Mouse (Mus musculus): Measurements from ENCODE around the gene Cox7a2l. TPM values are rescaled to one million over a fixed set of nuclear protein-coding genes. Genes with fewer than 3 reads are reported as not detected.

Gene Cox7a2l
- total and polyA plus RNA-seq, 3 experiments = 206 TPM; not detected in 1

GRCm38 (mm10) chr17:83465969-83466368 lies 51.2 kb downstream of the Cox7a2l start:
- Histone ChIP-seq H3K4me3 (ENCODE audit: control insufficient read depth in 1 of 2, insufficient read depth in 1 of 2, low read depth in 2 of 2, low read length in 2 of 2) (no peak overlapping the region), H3K9ac (ENCODE audit: control insufficient read depth, low read depth, low read length, poor library complexity, severe bottlenecking) (no peak overlapping the region), H3K36me3 (ENCODE audit: control insufficient read depth in 1 of 2, insufficient read depth in 2 of 2, low read length in 2 of 2) (no peaks in the 10 kb centered on the region; a peak in 1 of 4 replicates), H3K9me3 (replicated peaks; ENCODE audit: insufficient read depth, low read length) (no peaks in the 10 kb centered on the region), H3K79me2 (ENCODE audit: control insufficient read depth, insufficient read depth, low read length, poor library complexity) (no peaks in the 10 kb centered on the region), H3K27me3 (ENCODE audit: control insufficient read depth in 1 of 2, insufficient read depth in 2 of 2, low read length in 2 of 2) (no peaks in the 10 kb centered on the region), H3K4me1 (ENCODE audit: control insufficient read depth in 1 of 2, insufficient read depth in 2 of 2, low read length in 2 of 2) (no peaks in the 10 kb centered on the region), H3K27ac (ENCODE audit: control insufficient read depth, low read depth, low read length) (no peak overlapping the region)
- no peak for DNase-seq (ENCODE audit: low read depth, low spot score)
- TF ChIP-seq KAT2A (conservative IDR thresholded peaks at IDR 0.05; ENCODE audit: low read depth, low read length) (no peak), ELF1 (IDR thresholded peaks at IDR 0.05; ENCODE audit: low read depth, low read length) (no peak), NELFE (IDR thresholded peaks at IDR 0.05; ENCODE audit: low read depth, low read length) (no peak), POLR2A (IDR thresholded peaks at IDR 0.05; ENCODE audit: control insufficient read depth in 1 of 2, insufficient read depth in 1 of 2, low read depth in 1 of 2, low read length in 2 of 2, poor library complexity in 1 of 2) (no peak), GABPA (IDR thresholded peaks at IDR 0.05; ENCODE audit: low read depth, low read length) (no peak), USF2 (IDR thresholded peaks at IDR 0.05; ENCODE audit: borderline replicate concordance in 1 of 2, insufficient read depth in 1 of 2, low read depth in 1 of 2, low read length in 2 of 2) (no peak), MAX (IDR thresholded peaks at IDR 0.05; ENCODE audit: low read length) (no peak), MXI1 (IDR thresholded peaks at IDR 0.05; ENCODE audit: low read depth, low read length) (no peak), SMC3 (IDR thresholded peaks at IDR 0.05; ENCODE audit: low read depth, low read length) (no peak), EP300 (IDR thresholded peaks at IDR 0.05; ENCODE audit: low read depth in 1 of 2, low read length in 2 of 2) (no peak), HCFC1 (IDR thresholded peaks at IDR 0.05; ENCODE audit: low read depth, low read length) (no peak), ZKSCAN1 (IDR thresholded peaks at IDR 0.05; ENCODE audit: low read depth, low read length) (no peak), TBP (IDR thresholded peaks at IDR 0.05; ENCODE audit: low read depth, low read length) (no peak), MAZ (IDR thresholded peaks at IDR 0.05; ENCODE audit: low read depth, low read length) (no peak)

GRCm38 (mm10) chr17:83457271-83457670 lies 59.9 kb downstream of the Cox7a2l start:
- Histone ChIP-seq H3K4me1 (ENCODE audit: control insufficient read depth in 1 of 2, insufficient read depth in 2 of 2, low read length in 2 of 2) (no peaks in the 10 kb centered on the region), H3K27ac (ENCODE audit: control insufficient read depth, low read depth, low read length) (no peak overlapping the region), H3K9me3 (replicated peaks; ENCODE audit: insufficient read depth, low read length) (no peaks in the 10 kb centered on the region), H3K27me3 (ENCODE audit: control insufficient read depth in 1 of 2, insufficient read depth in 2 of 2, low read length in 2 of 2) (no peaks in the 10 kb centered on the region; a peak in 1 of 4 replicates), H3K4me3 (ENCODE audit: control insufficient read depth in 1 of 2, insufficient read depth in 1 of 2, low read depth in 2 of 2, low read length in 2 of 2) (no peak overlapping the region), H3K9ac (ENCODE audit: control insufficient read depth, low read depth, low read length, poor library complexity, severe bottlenecking) (no peak overlapping the region), H3K79me2 (ENCODE audit: control insufficient read depth, insufficient read depth, low read length, poor library complexity) (no peaks in the 10 kb centered on the region), H3K36me3 (ENCODE audit: control insufficient read depth in 1 of 2, insufficient read depth in 2 of 2, low read length in 2 of 2) (peaks cover 0 to 7% of the 10 kb centered on the region in 2 experiments; a peak in 2 of 4 replicates)
- no peak for DNase-seq (ENCODE audit: low read depth, low spot score)
- TF ChIP-seq MAZ (IDR thresholded peaks at IDR 0.05; ENCODE audit: low read depth, low read length) (no peak), MAX (IDR thresholded peaks at IDR 0.05; ENCODE audit: low read length) (no peak), SIN3A (IDR thresholded peaks at IDR 0.05; ENCODE audit: low read length) (no peak), MXI1 (IDR thresholded peaks at IDR 0.05; ENCODE audit: low read depth, low read length) (no peak), EP300 (IDR thresholded peaks at IDR 0.05; ENCODE audit: low read depth in 1 of 2, low read length in 2 of 2) (no peak), ETS1 (IDR thresholded peaks at IDR 0.05; ENCODE audit: low read depth, low read length) (no peak), BHLHE40 (IDR thresholded peaks at IDR 0.05; ENCODE audit: borderline replicate concordance, low read depth, low read length) (no peak), SMC3 (IDR thresholded peaks at IDR 0.05; ENCODE audit: low read depth, low read length) (no peak), NELFE (IDR thresholded peaks at IDR 0.05; ENCODE audit: low read depth, low read length) (no peak), MEF2A (IDR thresholded peaks at IDR 0.05; ENCODE audit: extremely low read depth, insufficient replicate concordance, low read depth, low read length, poor library complexity, severe bottlenecking) (no peak), GATA1 (IDR thresholded peaks at IDR 0.05; ENCODE audit: low read depth, low read length) (no peak), USF1 (IDR thresholded peaks at IDR 0.05; ENCODE audit: low read depth, low read length) (no peak), RCOR1 (IDR thresholded peaks at IDR 0.05; ENCODE audit: low read depth, low read length) (no peak), TAL1 (IDR thresholded peaks at IDR 0.05; ENCODE audit: low read length) (no peak)
